ENCODE assay signal across 20 mouse cellular contexts in genomic region chrX:103519547-103519946, GRCm38 (mm10).
DNase-seq lines count a peak whose midpoint lies in the region; ATAC-seq lines count a peak whose summit lies in the region.
"Had no signal": no experiment of that assay in that cellular context is flagged by ENCODE, and none has a peak within 500 bp of the region (broad histone marks: within the 10 kb centered on the region; RNA-seq: fewer than 3 reads in every experiment).

No protein-coding gene starts in this region.

- 78% methylated on average over 3 of the region's 3 CpGs for WGBS in lung, embryonic 15.5 days

- no peaks in the 10 kb centered on the region for H3K27me3 ChIP-seq in lung, embryonic 15.5 days
- H3K27me3 ChIP-seq: embryonic facial prominence, embryonic 12.5 days; forebrain, embryonic 12.5 days; heart, embryonic 13.5 days; hindbrain, embryonic 12.5 days had no signal

- H3K9ac ChIP-seq in lung, embryonic 15.5 days: no peak overlapping the region
- H3K9ac ChIP-seq: embryonic facial prominence, embryonic 12.5 days; forebrain, embryonic 12.5 days; heart, embryonic 13.5 days; hindbrain, embryonic 12.5 days had no signal

- H3K9me3 ChIP-seq in lung, embryonic 15.5 days: no peaks in the 10 kb centered on the region
- H3K9me3 ChIP-seq: embryonic facial prominence, embryonic 12.5 days; forebrain, embryonic 12.5 days; heart, embryonic 13.5 days; hindbrain, embryonic 12.5 days had no signal

- H3K4me2 ChIP-seq in lung, embryonic 15.5 days: no peak overlapping the region
- H3K4me2 ChIP-seq: embryonic facial prominence, embryonic 12.5 days; forebrain, embryonic 12.5 days; heart, embryonic 13.5 days; hindbrain, embryonic 12.5 days had no signal

- peak overlapping the region; percentile 29; the same call in 1 of the 2 replicates for H3K27ac ChIP-seq in lung, embryonic 15.5 days
- H3K27ac ChIP-seq: embryonic facial prominence, embryonic 12.5 days; forebrain, embryonic 12.5 days; heart, adult 2 months; heart, embryonic 13.5 days; hindbrain, embryonic 12.5 days had no signal

- DNase-seq in heart, adult 9 months (ENCODE audit: low spot score in 2 of 2): peak; percentile 19 to 21
- no peak for DNase-seq in heart, adult 8-10 months (ENCODE audit: low spot score)
- DNase-seq in lung, postnatal 14 days: no peak
- peak; percentile 4 for DNase-seq in NIH3T3 (ENCODE audit: low read depth)
- DNase-seq in neural tube, embryonic 10.5 days (ENCODE audit: extremely low spot score, low spot score): no peak
- DNase-seq: adrenal gland, postnatal 10 days; cerebellum, adult 11 months; cerebellum, adult 8-10 months; cerebellum, postnatal 14 days; embryo, embryonic 11 days; gastrocnemius, postnatal 10 days; heart, adult 2 months; heart, postnatal 4 days had no signal

- H3K36me3 ChIP-seq in lung, embryonic 15.5 days: no peaks in the 10 kb centered on the region
- H3K36me3 ChIP-seq: embryonic facial prominence, embryonic 12.5 days; forebrain, embryonic 12.5 days; heart, embryonic 13.5 days; hindbrain, embryonic 12.5 days had no signal

- ATAC-seq in lung, embryonic 15.5 days (ENCODE audit: borderline replicate concordance, extremely low read depth, low FRiP score, low TSS enrichment): no peak
- ATAC-seq: forebrain, embryonic 16.5 days; hindbrain, embryonic 16.5 days had no signal

- no peak overlapping the region for H3K4me3 ChIP-seq in lung, embryonic 15.5 days
- H3K4me3 ChIP-seq: embryonic facial prominence, embryonic 12.5 days; forebrain, embryonic 12.5 days; heart, adult 2 months; heart, embryonic 13.5 days; hindbrain, embryonic 12.5 days had no signal

- H3K4me1 ChIP-seq in lung, embryonic 15.5 days: 0 out of 2 replicates have a peak, but pooled peaks cover 8% of the 10 kb centered on the region
- H3K4me1 ChIP-seq: embryonic facial prominence, embryonic 12.5 days; forebrain, embryonic 12.5 days; hindbrain, embryonic 12.5 days had no signal

Comparison
In these comparisons a context has a peak if more than half of its experiments do, and no peak if none do; other contexts are left out.
1. DNase-seq: peak in heart, adult 9 months (2 of 2) and NIH3T3 (single experiment); none in heart, adult 8-10 months (single experiment), lung, postnatal 14 days (single experiment) and neural tube, embryonic 10.5 days (single experiment).